Mouse (Mus musculus) intestine, embryonic 14.5 days (tissue): ENCODE results near the gene Mllt1. TPM values are rescaled to one million over a fixed set of nuclear protein-coding genes. Genes with fewer than 3 reads are reported as not detected.

Experiments
- ATAC-seq: fragments of 200-750 bp; cut with Nextera tagmentation; replicated peaks from 2 replicates; pipeline ENCODE4 v1.8.0; 2017; ENCODE audit warnings: low read depth, moderate number of reproducible peaks, moderate TSS enrichment, moderate library complexity; ENCODE audit not compliant: low FRiP score, low TSS enrichment
- DNase-seq: peaks from one replicate; pipeline ENCODE4 v3.0.0-alpha.2; 2018; ENCODE audit warnings: low spot score
- H3K27ac ChIP-seq: fragments of 300-500 bp; sonication (generic); 2 replicates; pipeline ENCODE4 v1.5.1; 2014; ENCODE audit warnings: low read depth, mild to moderate bottlenecking, control low read depth
- H3K27me3 ChIP-seq: fragments of 300-500 bp; sonication (generic); replicated peaks from 2 replicates; pipeline ENCODE4 v1.6.1; 2014; ENCODE audit warnings: low read length, control low read depth; ENCODE audit not compliant: control insufficient read depth, insufficient read depth
- H3K36me3 ChIP-seq: fragments of 300-500 bp; sonication (generic); 2 replicates; pipeline ENCODE4 v1.6.1; 2014; ENCODE audit warnings: low read length, control low read depth; ENCODE audit not compliant: control insufficient read depth, insufficient read depth
- H3K4me1 ChIP-seq: fragments of 300-500 bp; sonication (generic); replicated peaks from 2 replicates; pipeline ENCODE4 v1.6.1; 2014; ENCODE audit warnings: low read length, control low read depth, mixed read lengths; ENCODE audit not compliant: control insufficient read depth, insufficient read depth
- H3K4me2 ChIP-seq: fragments of 300-500 bp; sonication (generic); 2 replicates; pipeline ENCODE4 v1.6.1; 2014; ENCODE audit warnings: low read length
- H3K4me3 ChIP-seq: fragments of 300-500 bp; sonication (generic); 2 replicates; pipeline ENCODE4 v1.5.1; 2014; ENCODE audit warnings: low read depth, low read length, control low read depth, mixed read lengths
- H3K9ac ChIP-seq: fragments of 300-500 bp; sonication (generic); 2 replicates; pipeline ENCODE4 v1.6.1; 2014; ENCODE audit warnings: mild to moderate bottlenecking, low read length
- H3K9me3 ChIP-seq: fragments of 300-500 bp; sonication (generic); 2 replicates; pipeline ENCODE4 v1.6.1; 2016; ENCODE audit warnings: low read length, control low read depth; ENCODE audit not compliant: control insufficient read depth
- WGBS: fragments of 180-500 bp; shearing (Covaris S2); extraction: QIAGEN DNeasy Blood & Tissue Kit; methylation state at CpG from one replicate; pipeline ENCODE4 v1.1.7; 2014; 5-methylcytosine and 5-hydroxymethylcytosine counted together
- polyA plus RNA-seq: library from polyadenylated mRNA; unstranded; fragments of >200 nt; fragmentation: Nextera tagmentation; extraction: Ambion mirVana; gene quantifications from 2 replicates; pipeline ENCODE4 v1.2.1, GENCODE M21; 2014

Gene Mllt1
- polyA plus RNA-seq, 1 experiment from 2014 or later, result 30.4 TPM

- whole genome bisulfite sequencing, result 79% methylated on average over 7 of the region's 7 CpGs
- ATAC-seq (no peak), DNase-seq (peak; percentile 3)
- no peak overlapping the region for H3K4me2 ChIP-seq
- no peak overlapping the region for H3K4me3 ChIP-seq
- no peaks in the 10 kb centered on the region for H3K36me3 ChIP-seq
- no peaks in the 10 kb centered on the region for H3K27me3 ChIP-seq
- no peak overlapping the region for H3K27ac ChIP-seq
- H3K9me3 ChIP-seq, result no peaks in the 10 kb centered on the region
- H3K9ac ChIP-seq, result no peak overlapping the region
- H3K4me1 ChIP-seq, result no peaks in the 10 kb centered on the region
These were observed 19.7 kb upstream of the Mllt1 start for GRCm38 (mm10) chr17:56954871-56955270.

DNA sequence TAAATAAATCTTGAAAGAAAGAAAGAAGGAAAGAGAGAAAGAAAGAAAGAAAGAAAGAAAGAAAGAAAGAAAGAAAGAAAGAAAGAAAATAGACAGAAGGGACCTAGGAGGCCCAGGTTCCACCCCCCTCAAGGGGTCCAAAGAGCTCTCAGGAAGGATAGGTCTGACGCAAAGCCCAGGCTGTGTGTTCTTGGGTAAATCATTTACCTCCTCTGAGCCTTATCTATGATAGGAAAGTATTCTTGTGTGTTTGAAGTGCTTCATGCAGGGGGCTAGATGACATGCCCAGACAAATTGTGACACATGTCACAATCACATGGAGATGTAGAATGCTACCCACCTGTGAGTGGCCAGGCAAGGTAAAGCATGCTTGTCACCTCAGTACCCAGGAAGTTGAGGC is 17.4 kb upstream of the Mllt1 start:
- 55% methylated on average over 1 of the region's 1 CpGs for WGBS
- ATAC-seq, result peak; percentile 70; the same call in 1 of the 2 replicates
- Histone ChIP-seq H3K27me3 (no peaks in the 10 kb centered on the region), H3K4me2 (no peak overlapping the region), H3K9me3 (no peaks in the 10 kb centered on the region), H3K4me1 (no peaks in the 10 kb centered on the region), H3K27ac (no peak overlapping the region), H3K4me3 (no peak overlapping the region), H3K36me3 (no peaks in the 10 kb centered on the region), H3K9ac (no peak overlapping the region)
- DNase-seq, result peak; percentile 46

DNA sequence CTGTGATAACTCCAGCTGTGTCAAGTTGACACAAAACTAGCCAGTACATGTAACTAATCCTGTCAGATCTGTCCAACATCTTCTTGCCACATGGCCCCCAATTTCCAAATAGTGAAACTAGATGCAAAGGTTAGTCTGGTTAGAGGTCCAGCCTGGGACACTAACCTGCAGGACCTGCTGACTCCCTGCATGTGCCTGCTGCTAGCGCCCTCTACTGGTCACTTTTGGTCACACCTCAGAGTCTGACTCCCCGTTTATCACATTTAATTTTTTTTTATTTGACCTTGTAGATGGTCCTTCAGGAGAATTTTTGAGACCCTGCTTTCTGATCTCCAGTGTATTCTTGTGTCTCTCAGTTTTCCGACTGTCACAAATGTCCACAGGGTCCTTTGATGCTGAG is 15.7 kb upstream of the Mllt1 start:
- peak; percentile 63 for DNase-seq
- 13% methylated on average over 3 of the region's 3 CpGs for WGBS

DNA sequence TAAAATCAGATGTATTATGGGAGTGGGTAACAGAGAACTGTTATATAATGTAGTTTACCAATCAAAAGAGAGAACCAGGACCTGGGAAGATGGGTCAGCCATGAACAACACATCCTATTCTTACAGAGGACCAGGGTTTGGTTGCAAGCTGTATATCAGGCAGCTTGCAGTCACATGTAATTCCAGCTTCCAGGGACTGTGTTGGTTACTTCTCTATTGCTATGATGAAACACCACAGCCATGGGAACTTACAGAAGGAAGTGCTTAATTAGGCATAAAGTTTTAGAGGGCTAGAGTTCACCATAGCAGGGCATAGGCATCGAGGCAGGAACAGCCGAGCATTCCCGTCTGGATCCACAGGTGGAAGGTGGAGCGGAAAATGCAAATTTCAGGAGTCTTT is 3.5 kb upstream of the Mllt1 start:
- no peak overlapping the region for H3K4me3 ChIP-seq
- no peaks in the 10 kb centered on the region for H3K27me3 ChIP-seq
- peaks cover 3% of the 10 kb centered on the region; the same call in 1 of the 2 replicates for H3K9me3 ChIP-seq
- no peaks in the 10 kb centered on the region for H3K36me3 ChIP-seq
- WGBS, result 90% methylated on average over 4 of the region's 4 CpGs
- DNase-seq, result no peak
- no peak overlapping the region for H3K4me2 ChIP-seq
- peaks cover 8% of the 10 kb centered on the region for H3K4me1 ChIP-seq
- no peak overlapping the region for H3K9ac ChIP-seq
- ATAC-seq, result no peak
- H3K27ac ChIP-seq, result no peak overlapping the region

More for the DNA sequence above, 15.7 kb upstream of the Mllt1 start:
- H3K4me3 ChIP-seq, result no peak overlapping the region
- no peak for ATAC-seq
- H3K4me1 ChIP-seq, result no peaks in the 10 kb centered on the region
- H3K4me2 ChIP-seq, result no peak overlapping the region
- no peaks in the 10 kb centered on the region for H3K36me3 ChIP-seq
- H3K27ac ChIP-seq, result no peak overlapping the region
- no peaks in the 10 kb centered on the region for H3K27me3 ChIP-seq
- H3K9me3 ChIP-seq, result 0 out of 2 replicates have a peak, but pooled peaks cover 5% of the 10 kb centered on the region
- H3K9ac ChIP-seq, result no peak overlapping the region

DNA sequence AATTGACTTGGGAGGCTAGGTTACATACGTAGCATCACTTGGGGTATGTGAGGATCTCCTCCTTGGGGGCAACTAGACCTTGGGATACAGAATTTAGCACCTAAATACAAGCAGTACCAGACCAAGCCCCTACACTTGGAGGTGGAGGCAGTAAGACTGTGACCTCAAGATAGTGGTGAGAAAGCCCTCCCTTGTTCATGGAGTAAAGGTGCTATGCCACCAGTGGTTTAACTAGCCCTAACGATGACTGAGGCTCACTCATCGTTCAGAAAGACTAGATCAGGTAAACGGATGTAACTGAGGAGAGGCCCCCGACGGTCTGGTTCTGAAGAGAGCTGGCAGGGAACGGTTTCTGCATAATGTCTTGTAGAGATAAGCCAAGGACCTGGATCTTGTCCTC is 1.5 kb upstream of the Mllt1 start:
- DNase-seq, result no peak
- Histone ChIP-seq H3K27me3 (no peaks in the 10 kb centered on the region), H3K4me2 (no peak overlapping the region), H3K9ac (no peak overlapping the region), H3K27ac (no peak overlapping the region), H3K4me3 (no peak overlapping the region), H3K9me3 (peaks cover 3% of the 10 kb centered on the region; the same call in 1 of the 2 replicates), H3K36me3 (no peaks in the 10 kb centered on the region), H3K4me1 (peaks cover 14% of the 10 kb centered on the region)
- WGBS, result 90% methylated on average over 7 of the region's 7 CpGs
- ATAC-seq, result no peak

DNA sequence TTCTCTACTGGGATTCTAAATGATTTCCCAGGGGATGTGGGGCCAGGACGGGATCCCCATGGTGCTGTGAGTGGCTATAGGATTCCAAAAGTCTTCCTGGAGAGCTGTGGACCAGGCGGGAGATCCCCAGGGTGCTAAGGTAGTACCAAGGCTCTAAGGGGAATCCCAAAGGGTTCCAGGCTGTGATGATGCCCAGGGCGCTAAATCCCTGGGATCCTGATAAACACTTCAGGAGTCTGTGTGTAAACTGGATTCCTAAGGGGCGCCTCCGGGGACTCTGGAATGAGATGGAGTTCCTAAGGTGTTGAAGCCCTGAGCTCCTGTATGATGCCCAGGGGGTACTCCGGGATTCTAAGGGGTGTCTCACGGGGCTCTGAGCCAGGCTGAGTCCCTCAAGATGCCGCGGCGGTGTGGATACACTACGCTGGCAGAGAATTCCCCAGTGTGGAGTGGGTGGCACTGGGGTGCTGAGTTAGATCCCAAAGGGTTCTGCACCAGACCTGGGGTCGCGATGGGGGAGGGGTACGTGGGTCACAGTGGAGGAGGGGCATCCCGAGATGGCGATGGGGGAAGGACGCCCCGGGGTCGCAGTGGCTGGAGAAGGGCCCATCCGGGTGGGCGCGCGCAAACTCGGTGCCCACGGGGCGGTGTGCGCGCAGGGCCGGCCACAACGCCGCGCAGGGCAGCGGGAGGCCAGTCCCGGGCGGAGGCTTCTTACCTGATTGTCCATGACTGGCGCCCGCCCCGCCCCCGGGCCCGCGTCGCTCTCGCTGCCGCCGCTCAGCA is 477 bp downstream of the Mllt1 start:
- Histone ChIP-seq H3K9ac (peak overlapping the region; percentile 94), H3K27ac (peak overlapping the region; percentile 54; the same call in 1 of the 2 replicates), H3K27me3 (no peaks in the 10 kb centered on the region), H3K4me1 (peaks cover 14% of the 10 kb centered on the region), H3K9me3 (no peaks in the 10 kb centered on the region), H3K4me3 (peak overlapping the region; percentile 91), H3K36me3 (no peaks in the 10 kb centered on the region), H3K4me2 (peak overlapping the region; percentile 87)
- DNase-seq, result no peak
- ATAC-seq, result peak; percentile 56
- 1% methylated on average over 39 of the region's 45 CpGs for WGBS

- no peaks in the 10 kb centered on the region for H3K36me3 ChIP-seq
- H3K27me3 ChIP-seq, result no peaks in the 10 kb centered on the region
- H3K4me2 ChIP-seq, result peak overlapping the region; percentile 87; the same call in 1 of the 2 replicates
- 95% methylated on average over 2 of the region's 2 CpGs for WGBS
- H3K9ac ChIP-seq, result no peak overlapping the region
- H3K9me3 ChIP-seq, result no peaks in the 10 kb centered on the region
- DNase-seq (no peak), ATAC-seq (no peak)
- no peak overlapping the region for H3K4me3 ChIP-seq
- peaks cover 14% of the 10 kb centered on the region for H3K4me1 ChIP-seq
- H3K27ac ChIP-seq, result no peak overlapping the region
These were observed 1.8 kb downstream of the Mllt1 start for GRCm38 (mm10) chr17:56933395-56933794.

DNA sequence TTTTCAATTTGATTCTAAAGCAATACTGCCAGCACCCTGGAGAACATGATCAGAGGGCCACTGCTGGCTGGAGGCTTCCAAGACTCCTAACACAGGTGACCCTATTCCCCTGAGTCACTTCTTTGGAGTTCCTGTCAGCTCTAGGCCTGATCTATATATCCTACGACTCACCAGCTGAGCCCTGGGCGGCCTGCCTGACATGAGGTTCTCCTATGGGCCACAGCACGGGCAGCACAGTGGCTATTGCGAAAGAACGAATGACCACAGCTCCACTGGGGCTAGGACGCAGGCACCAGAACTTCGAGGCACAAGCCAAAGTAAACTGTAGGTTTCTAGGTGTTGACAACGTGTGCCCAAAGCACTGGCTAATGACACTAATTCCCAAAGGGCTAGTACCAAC is 5.2 kb downstream of the Mllt1 start:
- ATAC-seq (no peak), DNase-seq (no peak)
- Histone ChIP-seq H3K27ac (no peak overlapping the region), H3K27me3 (no peaks in the 10 kb centered on the region), H3K9me3 (no peaks in the 10 kb centered on the region), H3K9ac (no peak overlapping the region), H3K4me2 (no peak overlapping the region), H3K4me1 (peaks cover 14% of the 10 kb centered on the region), H3K4me3 (no peak overlapping the region), H3K36me3 (peaks cover 16% of the 10 kb centered on the region)
- WGBS, result 86% methylated on average over 8 of the region's 8 CpGs

DNA sequence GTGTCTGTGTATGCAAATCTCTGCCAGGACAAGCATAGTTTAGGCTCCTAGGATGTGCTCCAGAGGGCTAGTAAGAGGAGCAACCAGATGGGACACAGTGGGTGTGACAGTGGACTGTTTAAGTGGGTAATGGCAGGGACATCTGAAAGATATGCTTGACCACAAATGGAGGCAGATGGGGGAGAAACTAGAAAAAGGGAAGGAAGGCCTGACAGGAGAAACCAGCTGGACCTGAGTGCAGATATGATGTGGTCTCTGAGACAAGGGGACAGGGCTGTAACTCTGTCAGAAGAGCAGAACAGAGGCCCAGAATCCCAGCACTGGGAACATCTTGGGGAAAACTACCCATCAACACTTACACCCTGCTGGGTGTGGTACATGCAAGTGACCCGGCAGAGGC is 5.7 kb downstream of the Mllt1 start:
- Histone ChIP-seq H3K9me3 (no peaks in the 10 kb centered on the region), H3K9ac (no peak overlapping the region), H3K36me3 (peaks cover 20% of the 10 kb centered on the region), H3K4me1 (peaks cover 13% of the 10 kb centered on the region), H3K4me3 (no peak overlapping the region), H3K27ac (no peak overlapping the region), H3K27me3 (no peaks in the 10 kb centered on the region), H3K4me2 (no peak overlapping the region)
- DNase-seq (no peak), ATAC-seq (no peak)
- 81% methylated on average over 1 of the region's 1 CpGs for WGBS
